Mouse (Mus musculus): Measurements from ENCODE around the gene Pafah2. TPM values are rescaled to one million over a fixed set of nuclear protein-coding genes. Genes with fewer than 3 reads are reported as not detected.
A peak's percentile ranks its signal among the peaks of the same experiment; 100 is the strongest.
"Not testable (repeated sequence)": the region's sequence is repeated elsewhere in the genome, so short reads cannot be mapped to it uniquely, and the experiment has no call there.

Gene Pafah2
- total and polyA plus RNA-seq, 2 experiments from 2014 or later, result 7.2 to 16.3 TPM

DNA sequence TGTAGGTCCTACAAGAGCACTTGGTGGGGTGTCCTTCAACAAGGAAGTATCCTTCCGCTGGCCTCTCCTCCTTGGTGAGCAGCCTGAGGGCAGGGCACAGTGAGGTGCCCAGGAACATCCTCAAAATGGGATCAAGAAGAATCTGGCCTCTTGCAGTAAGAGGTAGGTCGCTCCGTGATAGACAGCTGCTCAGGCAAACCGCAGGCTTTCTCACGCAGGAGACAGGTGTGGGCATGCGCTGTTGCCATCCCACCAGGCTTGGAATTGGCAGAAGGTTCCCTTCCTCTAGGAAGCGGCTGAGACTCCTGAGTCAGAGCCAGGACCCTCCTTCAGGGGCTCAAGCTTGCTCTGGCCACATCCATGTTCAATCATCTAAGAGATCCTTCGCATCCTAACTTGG is 22.8 kb upstream of the Pafah2 start:
- peaks cover 36% of the 10 kb centered on the region for H3K27me3 ChIP-seq (ENCODE audit: control insufficient read depth, insufficient read depth, low read length)
- ATAC-seq (ENCODE audit: insufficient read depth, low read depth), result no peak
- H3K36me3 ChIP-seq (replicated peaks; ENCODE audit: control insufficient read depth, insufficient read depth, low read length), result no peaks in the 10 kb centered on the region
- H3K9me3 ChIP-seq (replicated peaks; ENCODE audit: control insufficient read depth, low read length), result no peaks in the 10 kb centered on the region
- H3K4me1 ChIP-seq (ENCODE audit: control insufficient read depth, insufficient read depth), result peaks cover 27% of the 10 kb centered on the region
- no peak overlapping the region for H3K27ac ChIP-seq (ENCODE audit: low read depth)
- no peak overlapping the region for H3K9ac ChIP-seq (replicated peaks; ENCODE audit: low read depth, low read length)
- 81% methylated on average over 8 of the region's 8 CpGs for WGBS
- H3K4me2 ChIP-seq (ENCODE audit: low read depth, low read length), result no peak overlapping the region
- no peak for DNase-seq (ENCODE audit: low spot score)
- no peak for TF ChIP-seq EP300 (IDR thresholded peaks at IDR 0.05; ENCODE audit: low read depth)
- no peak for TF ChIP-seq CTCF (IDR thresholded peaks at IDR 0.05; ENCODE audit: low read depth)
- H3K4me3 ChIP-seq (ENCODE audit: low read depth, low read length), result no peak overlapping the region

DNA sequence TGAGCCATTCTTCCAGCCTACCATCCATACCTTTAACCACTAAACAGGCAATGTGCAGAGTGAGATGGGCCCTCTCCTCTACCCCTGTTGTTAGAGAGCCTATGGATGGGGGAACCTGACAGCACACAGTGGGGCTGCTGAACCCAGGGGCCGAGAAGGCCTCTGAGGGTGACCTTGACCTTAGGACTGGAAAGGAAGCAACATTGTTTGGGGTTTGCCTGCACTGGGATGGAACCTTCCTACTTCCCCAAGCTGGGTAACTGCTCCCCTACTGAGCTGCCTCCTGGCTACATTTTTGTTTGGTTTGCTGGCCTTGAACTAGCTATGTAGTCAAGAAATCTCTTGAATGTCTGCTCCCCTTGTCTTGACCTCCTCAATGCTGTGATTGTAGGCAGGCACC is 21.8 kb upstream of the Pafah2 start:
- peaks cover 30% of the 10 kb centered on the region for H3K27me3 ChIP-seq (ENCODE audit: control insufficient read depth, insufficient read depth, low read length)
- peaks cover 27% of the 10 kb centered on the region for H3K4me1 ChIP-seq (ENCODE audit: control insufficient read depth, insufficient read depth)
- H3K9me3 ChIP-seq (replicated peaks; ENCODE audit: control insufficient read depth, low read length), result no peaks in the 10 kb centered on the region
- no peak for DNase-seq (ENCODE audit: low spot score)
- no peak for ATAC-seq (ENCODE audit: insufficient read depth, low read depth)
- 72% methylated on average over 1 of the region's 1 CpGs for WGBS
- H3K27ac ChIP-seq (ENCODE audit: low read depth), result no peak overlapping the region
- no peak overlapping the region for H3K4me2 ChIP-seq (ENCODE audit: low read depth, low read length)
- H3K4me3 ChIP-seq (ENCODE audit: low read depth, low read length), result no peak overlapping the region
- H3K9ac ChIP-seq (replicated peaks; ENCODE audit: low read depth, low read length), result no peak overlapping the region
- TF ChIP-seq EP300 (IDR thresholded peaks at IDR 0.05; ENCODE audit: low read depth) (no peak), CTCF (IDR thresholded peaks at IDR 0.05; ENCODE audit: low read depth) (no peak)
- H3K36me3 ChIP-seq (replicated peaks; ENCODE audit: control insufficient read depth, insufficient read depth, low read length), result no peaks in the 10 kb centered on the region

DNA sequence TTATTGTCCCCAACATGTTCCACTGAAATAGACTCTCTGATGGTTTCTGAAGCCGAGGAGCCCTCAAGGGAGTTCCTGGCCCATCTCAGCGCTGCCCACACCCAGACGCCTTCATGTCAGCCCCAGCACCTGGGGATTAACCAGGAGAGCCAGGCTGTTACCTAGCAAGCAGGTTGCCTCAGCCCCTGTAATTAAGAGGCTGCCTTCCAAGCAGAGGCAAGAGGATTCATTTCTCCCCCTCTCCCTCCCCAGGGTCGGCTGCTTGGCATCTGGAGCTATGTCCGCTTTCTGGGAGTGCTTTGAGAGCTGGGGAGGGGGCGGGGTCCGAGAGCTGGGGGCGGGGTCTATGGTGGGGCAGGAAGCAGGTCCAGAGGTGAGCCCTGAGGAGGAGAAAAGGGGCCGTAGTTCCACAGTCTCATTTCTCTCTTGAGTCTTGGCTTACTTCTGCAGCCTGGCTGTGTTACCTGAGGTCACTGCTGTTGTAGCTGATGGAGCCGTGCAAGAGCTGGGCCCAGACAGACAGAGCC is 18.0 kb upstream of the Pafah2 start:
- DNase-seq (ENCODE audit: low spot score) (no peak), ATAC-seq (ENCODE audit: insufficient read depth, low read depth) (no peak)
- Histone ChIP-seq H3K36me3 (replicated peaks; ENCODE audit: control insufficient read depth, insufficient read depth, low read length) (no peaks in the 10 kb centered on the region), H3K4me1 (ENCODE audit: control insufficient read depth, insufficient read depth) (no peaks in the 10 kb centered on the region), H3K9me3 (replicated peaks; ENCODE audit: control insufficient read depth, low read length) (no peaks in the 10 kb centered on the region), H3K27ac (ENCODE audit: low read depth) (no peak overlapping the region), H3K4me3 (ENCODE audit: low read depth, low read length) (no peak overlapping the region), H3K4me2 (ENCODE audit: low read depth, low read length) (no peak overlapping the region), H3K27me3 (ENCODE audit: control insufficient read depth, insufficient read depth, low read length) (no peaks in the 10 kb centered on the region), H3K9ac (replicated peaks; ENCODE audit: low read depth, low read length) (no peak overlapping the region)
- TF ChIP-seq CTCF (IDR thresholded peaks at IDR 0.05; ENCODE audit: low read depth), result no peak
- no peak for TF ChIP-seq EP300 (IDR thresholded peaks at IDR 0.05; ENCODE audit: low read depth)
- WGBS, result 48% methylated on average over 10 of the region's 10 CpGs

DNA sequence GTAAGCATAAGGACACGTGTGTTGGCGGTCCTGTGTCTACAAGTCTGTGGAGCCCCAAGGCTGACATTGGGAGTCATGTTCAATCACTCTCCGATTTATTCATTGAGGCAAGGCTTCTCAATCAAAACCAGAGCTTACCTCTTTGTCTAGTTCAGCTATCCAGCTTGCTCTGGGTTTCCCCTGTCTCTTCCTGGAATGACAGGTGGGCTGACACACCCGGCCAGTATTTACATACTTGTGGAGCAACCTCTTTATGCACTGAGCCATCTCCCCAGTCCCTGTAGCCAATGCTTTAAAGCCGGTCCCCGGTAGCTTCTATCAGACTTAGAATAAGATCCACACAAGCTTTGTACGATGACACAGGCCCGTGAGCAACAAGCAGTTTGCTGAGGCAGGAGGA is 16.6 kb upstream of the Pafah2 start:
- Histone ChIP-seq H3K36me3 (replicated peaks; ENCODE audit: control insufficient read depth, insufficient read depth, low read length) (no peaks in the 10 kb centered on the region), H3K4me1 (ENCODE audit: control insufficient read depth, insufficient read depth) (no peaks in the 10 kb centered on the region), H3K4me2 (ENCODE audit: low read depth, low read length) (no peak overlapping the region), H3K27ac (ENCODE audit: low read depth) (no peak overlapping the region), H3K27me3 (ENCODE audit: control insufficient read depth, insufficient read depth, low read length) (no peaks in the 10 kb centered on the region), H3K9me3 (replicated peaks; ENCODE audit: control insufficient read depth, low read length) (no peaks in the 10 kb centered on the region), H3K4me3 (ENCODE audit: low read depth, low read length) (no peak overlapping the region), H3K9ac (replicated peaks; ENCODE audit: low read depth, low read length) (no peak overlapping the region)
- DNase-seq (ENCODE audit: low spot score), result no peak
- ATAC-seq (ENCODE audit: insufficient read depth, low read depth), result no peak
- no peak for TF ChIP-seq EP300 (IDR thresholded peaks at IDR 0.05; ENCODE audit: low read depth)
- TF ChIP-seq CTCF (IDR thresholded peaks at IDR 0.05; ENCODE audit: low read depth), result no peak
- 84% methylated on average over 8 of the region's 8 CpGs for WGBS

DNA sequence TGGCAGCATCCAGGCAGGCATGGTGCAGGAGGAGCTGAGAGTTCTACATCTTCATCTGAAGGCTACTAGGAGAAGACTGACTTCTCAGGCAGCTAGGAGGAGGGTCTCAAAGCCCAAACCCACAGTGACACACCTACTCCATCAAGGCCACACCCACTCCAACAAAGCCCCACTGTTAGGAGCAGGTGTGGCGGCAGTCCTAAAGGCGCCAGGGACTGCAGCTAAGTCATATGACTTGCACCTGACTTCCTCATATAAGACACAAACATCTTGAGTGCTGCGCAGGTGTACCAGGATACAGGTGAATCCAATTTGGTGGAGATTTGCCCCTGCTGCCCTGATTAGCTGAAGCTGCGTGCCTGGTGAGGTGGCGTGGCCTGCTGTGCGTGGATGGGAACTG is 12.4 kb upstream of the Pafah2 start, which contains the start of gene Extl1:
TSS of gene Extl1 (minus strand) at position 101 of the 400 bp plus-strand sequence.
- not testable (repeated sequence) for H3K27me3 ChIP-seq (ENCODE audit: control insufficient read depth, insufficient read depth, low read length); H3K36me3 ChIP-seq (replicated peaks; ENCODE audit: control insufficient read depth, insufficient read depth, low read length); H3K9ac ChIP-seq (replicated peaks; ENCODE audit: low read depth, low read length); H3K4me2 ChIP-seq (ENCODE audit: low read depth, low read length); ATAC-seq (ENCODE audit: insufficient read depth, low read depth); DNase-seq (ENCODE audit: low spot score); H3K4me3 ChIP-seq (ENCODE audit: low read depth, low read length); H3K27ac ChIP-seq (ENCODE audit: low read depth); H3K9me3 ChIP-seq (replicated peaks; ENCODE audit: control insufficient read depth, low read length); H3K4me1 ChIP-seq (ENCODE audit: control insufficient read depth, insufficient read depth)
- WGBS, result 95% methylated on average over 2 of the region's 6 CpGs

DNA sequence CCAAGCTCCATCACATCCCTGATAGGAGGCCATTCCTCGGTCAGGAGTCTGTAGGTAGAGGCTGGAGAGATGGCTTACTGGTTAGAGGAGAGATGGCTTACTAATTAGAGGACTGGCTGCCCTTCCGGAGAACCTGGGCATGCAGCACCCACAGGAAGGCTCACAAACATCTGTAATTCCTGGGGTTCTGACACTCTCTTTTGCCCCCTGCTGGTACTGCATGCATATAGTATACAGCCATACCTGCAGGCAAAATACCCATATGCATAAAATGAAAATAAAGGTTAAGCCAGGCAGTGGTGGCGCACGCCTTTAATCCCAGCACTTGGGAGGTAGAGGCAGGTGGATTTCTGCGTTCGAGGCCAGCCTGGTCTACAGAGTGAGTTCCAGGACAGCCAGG is 8.9 kb upstream of the Pafah2 start:
- DNase-seq (ENCODE audit: low spot score) (no peak), ATAC-seq (ENCODE audit: insufficient read depth, low read depth) (no peak)
- Histone ChIP-seq H3K4me2 (ENCODE audit: low read depth, low read length) (no peak overlapping the region), H3K9ac (replicated peaks; ENCODE audit: low read depth, low read length) (no peak overlapping the region), H3K36me3 (replicated peaks; ENCODE audit: control insufficient read depth, insufficient read depth, low read length) (no peaks in the 10 kb centered on the region), H3K27me3 (ENCODE audit: control insufficient read depth, insufficient read depth, low read length) (no peaks in the 10 kb centered on the region), H3K9me3 (replicated peaks; ENCODE audit: control insufficient read depth, low read length) (peaks cover 5% of the 10 kb centered on the region; the same call in 1 of the 2 replicates), H3K4me1 (ENCODE audit: control insufficient read depth, insufficient read depth) (no peaks in the 10 kb centered on the region), H3K27ac (ENCODE audit: low read depth) (no peak overlapping the region), H3K4me3 (ENCODE audit: low read depth, low read length) (no peak overlapping the region)
- 69% methylated on average over 6 of the region's 6 CpGs for WGBS
- TF ChIP-seq CTCF (IDR thresholded peaks at IDR 0.05; ENCODE audit: low read depth), result peak; percentile 52
- TF ChIP-seq EP300 (IDR thresholded peaks at IDR 0.05; ENCODE audit: low read depth), result no peak
